Mouse (Mus musculus) ES-E14 (cell line): ENCODE measurements at regions not wholly inside any gene's neighbourhood (a gene's known extent, or its start where the extent isn't known, plus 50 kb on each side); places are given as distances from the start of the nearest gene placed in this dataset.

Experiments used
- DNase-seq: peaks from one replicate; pipeline ENCODE4 v3.0.0-alpha.2; 2013; ENCODE audit warnings: low read depth, low spot score
- H3K27ac ChIP-seq: 2 replicates; pipeline ENCODE4 v1.5.1; 2012; ENCODE audit warnings: low read depth, mild to moderate bottlenecking, low read length, moderate library complexity, mixed read lengths; ENCODE audit not compliant: poor library complexity, insufficient read depth, severe bottlenecking
- H3K36me3 ChIP-seq: 2 replicates; pipeline ENCODE4 v1.6.1; 2012; ENCODE audit warnings: mild to moderate bottlenecking, low read length, moderate library complexity, mixed read lengths; ENCODE audit not compliant: control insufficient read depth, poor library complexity, insufficient read depth, severe bottlenecking
- H3K4me1 ChIP-seq, 2 experiments: fragments of 150-350 bp in 1 of 2; sonication (generic) in 1 of 2; 2 replicates each; pipeline ENCODE4 v1.6.1; 2012; ENCODE audit warnings: low read length in 2 of 2, mild to moderate bottlenecking in 1 of 2, mixed read lengths in 1 of 2; ENCODE audit not compliant: control insufficient read depth in 2 of 2, insufficient read depth in 2 of 2, poor library complexity in 1 of 2
- H3K4me3 ChIP-seq, 2 experiments: fragments of 150-350 bp in 1 of 2; sonication (generic) in 1 of 2; 2 replicates each; pipeline ENCODE4 v1.5.1; 2012; ENCODE audit warnings: low read length in 2 of 2, low read depth in 1 of 2, mild to moderate bottlenecking in 1 of 2, mixed read lengths in 1 of 2; ENCODE audit not compliant: insufficient read depth in 1 of 2, poor library complexity in 1 of 2, severe bottlenecking in 1 of 2
- H3K9ac ChIP-seq: 2 replicates; pipeline ENCODE4 v1.6.1; 2012; ENCODE audit warnings: low read depth, mild to moderate bottlenecking, low read length, mixed read lengths; ENCODE audit not compliant: poor library complexity, insufficient read depth, severe bottlenecking
- H3K9me3 ChIP-seq: fragments of 150-350 bp; sonication (generic); 2 replicates; pipeline ENCODE4 v1.6.1; 2012; ENCODE audit warnings: low read depth, mild to moderate bottlenecking, low read length; ENCODE audit not compliant: control insufficient read depth, insufficient read depth
- CHD2 ChIP-seq: IDR thresholded peaks from 2 replicates; pipeline ENCODE4 v1.6.1; 2014; ENCODE audit warnings: mild to moderate bottlenecking, low read depth, low read length, inconsistent platforms
- HCFC1 ChIP-seq: IDR thresholded peaks from 2 replicates; pipeline ENCODE4 v1.6.1; 2012; ENCODE audit warnings: low read length, inconsistent platforms, borderline replicate concordance; ENCODE audit not compliant: insufficient read depth
- MAFK ChIP-seq: IDR thresholded peaks from 2 replicates; pipeline ENCODE4 v1.6.1; 2014; ENCODE audit warnings: mild to moderate bottlenecking, low read depth, low read length, inconsistent platforms; ENCODE audit not compliant: insufficient read depth
- ZC3H11A ChIP-seq: IDR thresholded peaks from 2 replicates; pipeline ENCODE4 v1.6.1; 2012; ENCODE audit warnings: low read depth, mild to moderate bottlenecking, inconsistent platforms, low read length, borderline replicate concordance
- ZNF384 ChIP-seq: IDR thresholded peaks from 2 replicates; pipeline ENCODE4 v1.6.1; 2012; ENCODE audit warnings: low read depth, low read length, inconsistent platforms
- in situ Hi-C, 2 experiments: fragments of 600-800 bp; cut with MboI; formaldehyde crosslinking; loops; one replicate each; pipeline ENCODE4 v1.15.1; 2025; ENCODE audit warnings: low sequenced_read_pairs in 2 of 2, inconsistent platforms in 1 of 2; ENCODE audit not compliant: unreplicated experiment in 2 of 2

GRCm38 (mm10) chr3:137078600-137078975 lies 262.3 kb upstream of the Emcn start:
- DNase-seq, result no peak
- no peaks in the 10 kb centered on the region for H3K36me3 ChIP-seq
- H3K4me1 ChIP-seq, result no peaks in the 10 kb centered on the region

GRCm38 (mm10) chr3:137086896-137087295 lies 254.0 kb upstream of the Emcn start:
- Histone ChIP-seq H3K4me1 (no peaks in the 10 kb centered on the region), H3K9ac (no peak overlapping the region), H3K36me3 (no peaks in the 10 kb centered on the region), H3K27ac (no peak overlapping the region), H3K4me3 (no peak overlapping the region), H3K9me3 (no peaks in the 10 kb centered on the region)
- in situ Hi-C loops, result no loop called here
- DNase-seq, result no peak
- TF ChIP-seq ZC3H11A (no peak), ZNF384 (no peak), CHD2 (no peak), HCFC1 (no peak), MAFK (no peak)

More at GRCm38 (mm10) chr3:137078600-137078975, 262.3 kb upstream of the Emcn start:
- Histone ChIP-seq H3K9me3 (no peaks in the 10 kb centered on the region), H3K27ac (no peak overlapping the region), H3K9ac (no peak overlapping the region), H3K4me3 (no peak overlapping the region)
- in situ Hi-C loops, result no loop called here
- TF ChIP-seq ZNF384, result no peak
- no peak for TF ChIP-seq MAFK
- no peak for TF ChIP-seq CHD2
- no peak for TF ChIP-seq ZC3H11A
- TF ChIP-seq HCFC1, result no peak

DNA sequence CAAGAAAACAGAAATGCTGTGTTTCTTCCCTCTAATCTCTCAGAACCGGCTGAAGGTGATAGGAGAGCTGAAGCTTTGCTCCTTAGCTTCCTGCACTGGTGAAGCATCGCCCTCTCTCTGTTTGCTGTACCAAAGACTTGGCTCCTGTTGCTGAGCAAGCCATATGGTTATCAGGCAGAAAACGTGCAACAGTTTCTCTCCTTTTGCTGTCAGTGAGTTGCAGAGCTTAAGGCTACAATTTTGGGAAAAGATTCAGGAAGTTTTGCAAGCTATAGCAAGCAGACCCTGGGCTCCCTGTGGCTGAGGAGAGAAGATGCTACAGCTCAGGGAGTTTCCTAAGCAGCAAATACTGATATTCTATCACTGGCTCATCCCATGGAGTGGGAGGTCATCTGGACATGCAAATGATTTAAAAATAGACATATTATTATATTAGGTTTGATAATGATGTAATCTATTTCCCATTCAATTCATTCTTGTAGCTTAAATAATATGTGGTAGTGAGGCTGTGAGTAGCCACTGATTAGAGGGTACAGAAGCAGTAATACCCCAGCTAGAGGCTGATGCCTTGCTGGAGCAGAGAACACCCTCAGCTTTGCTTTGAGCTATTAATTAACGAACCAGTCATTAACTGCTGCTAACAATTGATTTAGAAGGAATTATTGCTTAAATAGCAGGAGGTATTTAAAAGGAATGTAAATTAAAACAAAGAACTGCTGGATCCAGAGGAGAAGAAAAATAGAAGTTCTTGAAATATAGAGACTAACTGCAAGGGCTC lies 240.1 kb upstream of the Emcn start:
- Histone ChIP-seq H3K27ac (no peak overlapping the region), H3K4me1 (no peaks in the 10 kb centered on the region), H3K9ac (no peak overlapping the region), H3K4me3 (no peak overlapping the region), H3K9me3 (no peaks in the 10 kb centered on the region), H3K36me3 (no peaks in the 10 kb centered on the region)
- no peak for TF ChIP-seq ZNF384
- no peak for TF ChIP-seq ZC3H11A
- TF ChIP-seq MAFK, result no peak
- no peak for TF ChIP-seq HCFC1
- TF ChIP-seq CHD2, result no peak
- in situ Hi-C loops, result no loop called here
- no peak for DNase-seq

DNA sequence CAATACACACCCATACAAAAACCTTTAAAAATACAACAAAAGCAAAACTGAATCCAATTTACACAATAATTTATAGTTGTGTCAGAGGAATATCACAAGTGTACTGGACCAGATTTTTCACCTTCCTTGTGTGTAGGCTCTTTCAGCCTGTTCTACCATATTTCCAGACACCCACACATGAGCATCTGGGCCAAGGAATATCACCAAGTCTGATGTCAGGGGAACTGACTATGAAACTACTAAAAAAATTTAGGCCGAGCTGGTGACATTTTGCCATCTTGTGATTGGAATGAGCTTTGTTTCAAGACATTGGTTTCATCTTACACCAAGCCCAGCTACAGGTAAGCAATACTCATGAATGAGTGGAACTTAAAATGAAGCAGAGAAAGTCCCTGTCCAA lies 234.9 kb upstream of the Emcn start:
- TF ChIP-seq HCFC1 (no peak), CHD2 (no peak), ZNF384 (no peak), ZC3H11A (no peak), MAFK (no peak)
- no peak overlapping the region for H3K4me3 ChIP-seq
- no peaks in the 10 kb centered on the region for H3K4me1 ChIP-seq
- H3K36me3 ChIP-seq, result no peaks in the 10 kb centered on the region
- H3K27ac ChIP-seq, result no peak overlapping the region
- in situ Hi-C loops, result no loop called here
- no peak overlapping the region for H3K9ac ChIP-seq
- H3K9me3 ChIP-seq, result no peaks in the 10 kb centered on the region
- DNase-seq, result no peak
